Mouse (Mus musculus) heart, embryonic 14.5 days (tissue): ENCODE results near the gene Zbtb1. TPM values are rescaled to one million over a fixed set of nuclear protein-coding genes. Genes with fewer than 3 reads are reported as not detected.

Experiments
- ATAC-seq: fragments of 200-750 bp; cut with Nextera tagmentation; 2 replicates; pipeline ENCODE4 v1.8.0; 2017; ENCODE audit warnings: low read depth, moderate TSS enrichment; ENCODE audit not compliant: insufficient number of reproducible peaks, insufficient read depth, low FRiP score
- H3K27ac ChIP-seq, 2 experiments: fragments of 200-500 bp in 1 of 2; fragments of 300-500 bp in 1 of 2; sonication (generic) in 1 of 2; replicated peaks in 1 of 2; 2 replicates each; pipeline ENCODE4 v1.5.1; 2012 to 2014; ENCODE audit warnings: low read depth in 2 of 2, low read length in 2 of 2, control low read depth in 1 of 2, mild to moderate bottlenecking in 1 of 2, mixed read lengths in 1 of 2; ENCODE audit not compliant: control insufficient read depth in 1 of 2, insufficient read depth in 1 of 2
- H3K27me3 ChIP-seq: fragments of 300-500 bp; sonication (generic); 2 replicates; pipeline ENCODE4 v1.6.1; 2014; ENCODE audit warnings: mild to moderate bottlenecking, low read length, control low read depth; ENCODE audit not compliant: control insufficient read depth, insufficient read depth
- H3K36me3 ChIP-seq: fragments of 300-500 bp; sonication (generic); 2 replicates; pipeline ENCODE4 v1.6.1; 2014; ENCODE audit warnings: mild to moderate bottlenecking, control low read depth, low read length, mixed read lengths; ENCODE audit not compliant: control insufficient read depth, insufficient read depth
- H3K4me1 ChIP-seq, 2 experiments: fragments of 200-500 bp in 1 of 2; fragments of 300-500 bp in 1 of 2; sonication (generic) in 1 of 2; 2 replicates each; pipeline ENCODE4 v1.6.1; 2012 to 2014; ENCODE audit warnings: low read length in 2 of 2, control low read depth in 1 of 2, mixed read lengths in 1 of 2; ENCODE audit not compliant: control insufficient read depth in 2 of 2, insufficient read depth in 2 of 2
- H3K4me2 ChIP-seq: fragments of 300-500 bp; sonication (generic); 2 replicates; pipeline ENCODE4 v1.6.1; 2014; ENCODE audit warnings: mild to moderate bottlenecking, low read length
- H3K4me3 ChIP-seq, 2 experiments: fragments of 200-500 bp in 1 of 2; fragments of 300-500 bp in 1 of 2; sonication (generic) in 1 of 2; 2 replicates each; pipeline ENCODE4 v1.5.1; 2012 to 2014; ENCODE audit warnings: low read length in 2 of 2, mild to moderate bottlenecking in 2 of 2, control low read depth in 1 of 2, low read depth in 1 of 2, moderate library complexity in 1 of 2; ENCODE audit not compliant: control insufficient read depth in 1 of 2, insufficient read depth in 1 of 2
- H3K9ac ChIP-seq: fragments of 300-500 bp; sonication (generic); 2 replicates; pipeline ENCODE4 v1.6.1; 2014; ENCODE audit warnings: mild to moderate bottlenecking, low read length
- H3K9me3 ChIP-seq: fragments of 300-500 bp; sonication (generic); 2 replicates; pipeline ENCODE4 v1.6.1; 2016; ENCODE audit warnings: low read length, control low read depth; ENCODE audit not compliant: control insufficient read depth
- WGBS: fragments of 180-500 bp; shearing (Covaris S2); extraction: QIAGEN DNeasy Blood & Tissue Kit; methylation state at CpG from one replicate; pipeline ENCODE4 v1.1.7; 2014; 5-methylcytosine and 5-hydroxymethylcytosine counted together
- polyA plus RNA-seq: library from polyadenylated mRNA; unstranded; fragments of >200 nt; fragmentation: Nextera tagmentation; extraction: Ambion mirVana; gene quantifications from 2 replicates; pipeline ENCODE4 v1.2.1, GENCODE M21; 2014

The Zbtb1 gene
- polyA plus RNA-seq = 8.0 and 8.8 TPM in 2 replicates

DNA sequence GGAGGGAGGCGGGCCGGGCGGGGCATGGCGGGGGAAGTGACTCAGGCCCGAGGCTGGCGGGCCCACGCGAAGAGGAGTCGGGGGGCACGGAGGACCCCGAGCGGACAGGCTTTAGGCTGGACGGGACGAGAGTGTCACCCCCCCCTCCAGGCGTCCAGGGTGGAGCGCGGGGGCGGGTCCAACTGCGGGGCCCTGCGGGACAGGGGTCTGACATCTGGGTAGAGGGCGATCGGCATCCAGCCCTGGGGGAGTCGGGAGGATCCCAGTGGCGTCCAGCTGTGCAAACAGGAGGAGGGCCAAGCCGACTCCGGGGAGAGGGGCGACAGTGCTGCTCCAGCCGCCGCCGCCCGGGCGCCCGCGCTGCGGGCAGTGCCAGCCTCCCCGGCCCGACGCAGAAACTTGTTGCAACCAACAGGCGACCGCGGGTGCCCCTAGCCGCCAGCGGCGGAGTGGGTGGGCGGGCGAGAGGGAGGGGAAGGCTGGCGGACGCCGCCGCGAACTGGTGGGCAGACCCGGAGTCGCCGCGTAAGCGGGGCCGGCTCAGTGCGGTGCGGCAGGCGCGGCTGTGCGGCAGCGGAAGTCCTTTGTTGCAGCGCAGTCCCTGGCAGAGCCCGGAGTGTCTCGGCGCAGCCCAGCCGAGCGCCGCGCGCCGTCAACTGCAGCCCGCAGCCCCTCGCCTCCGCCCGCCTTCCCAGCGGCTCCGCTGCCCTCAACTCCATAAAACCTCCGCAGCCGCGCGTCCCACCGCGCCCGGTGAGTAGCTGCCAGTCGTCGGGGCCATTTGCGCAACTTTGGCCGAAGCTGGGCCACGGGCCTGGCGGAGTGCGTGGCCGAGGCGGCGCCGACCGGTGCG is at the start of gene Zbtb1:
Gene Zbtb1, plus strand, starts transcription at position 289 of the 853 bp plus-strand sequence.
- Histone ChIP-seq H3K36me3 (no peaks in the 10 kb centered on the region), H3K4me2 (peak within 1 kb of the TSS; percentile 96), H3K27me3 (no peaks in the 10 kb centered on the region), H3K4me1 (peaks cover 15 to 53% of the 10 kb centered on the region in 2 experiments), H3K9ac (peak within 1 kb of the TSS; percentile 99), H3K27ac (peak within 1 kb of the TSS; percentile 98 to 100), H3K4me3 (peak within 1 kb of the TSS; percentile 90 to 96), H3K9me3 (no peaks in the 10 kb centered on the region)
- WGBS = under 1% methylated on average over 96 of the region's 99 CpGs
- peak; percentile 61 for ATAC-seq

DNA sequence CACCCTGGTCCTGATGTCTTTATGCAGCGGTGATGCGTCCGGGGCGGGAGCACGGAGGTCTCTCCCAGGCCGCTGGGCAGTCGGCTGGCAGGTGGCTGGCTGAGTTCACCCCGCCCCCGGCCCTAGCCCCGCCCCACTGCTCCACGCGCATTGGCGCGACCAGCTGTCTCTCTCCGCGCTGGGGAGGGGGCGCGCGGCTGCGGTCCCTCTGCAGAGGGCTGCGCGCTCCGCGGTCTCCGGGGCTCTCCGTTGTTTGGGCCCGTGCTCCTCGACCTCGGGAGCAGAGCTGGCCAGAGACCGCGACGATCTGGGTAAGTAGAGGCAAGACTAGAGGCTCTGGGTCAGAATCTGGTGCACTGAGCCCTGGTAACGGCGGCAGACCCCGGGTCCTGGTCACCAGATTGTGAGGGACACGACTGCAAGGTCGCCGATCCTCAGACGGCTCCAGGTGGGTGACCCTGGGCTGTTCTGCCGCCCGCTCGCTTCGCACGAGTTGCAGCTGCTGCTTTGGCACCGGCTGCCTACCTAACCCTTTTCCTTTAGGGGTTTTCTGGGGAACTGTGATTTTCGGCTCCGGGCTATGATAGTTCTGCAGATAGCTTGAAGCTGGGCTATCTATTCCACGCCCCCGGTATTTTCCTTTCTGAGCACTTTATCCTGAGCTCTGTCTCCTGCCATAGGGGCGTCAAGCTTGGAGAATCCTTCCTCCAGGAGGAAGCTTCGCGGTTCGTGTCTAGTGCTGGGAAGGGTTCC is 45.2 kb upstream of the Zbtb1 start, which contains the start of gene Akap5:
Gene Akap5, plus strand, starts transcription at position 213 of the 753 bp plus-strand sequence.
- Histone ChIP-seq H3K27me3 (no peaks in the 10 kb centered on the region), H3K27ac (no peak within 1 kb of the TSS), H3K9me3 (no peaks in the 10 kb centered on the region), H3K36me3 (peaks cover 26% of the 10 kb centered on the region), H3K4me2 (peak within 1 kb of the TSS; percentile 95), H3K4me3 (peak within 1 kb of the TSS; percentile 63), H3K9ac (peak within 1 kb of the TSS; percentile 79), H3K4me1 (peaks cover 3 to 5% of the 10 kb centered on the region in 2 experiments)
- peak; percentile 94 for ATAC-seq
- under 1% methylated on average over 53 of the region's 53 CpGs for WGBS

DNA sequence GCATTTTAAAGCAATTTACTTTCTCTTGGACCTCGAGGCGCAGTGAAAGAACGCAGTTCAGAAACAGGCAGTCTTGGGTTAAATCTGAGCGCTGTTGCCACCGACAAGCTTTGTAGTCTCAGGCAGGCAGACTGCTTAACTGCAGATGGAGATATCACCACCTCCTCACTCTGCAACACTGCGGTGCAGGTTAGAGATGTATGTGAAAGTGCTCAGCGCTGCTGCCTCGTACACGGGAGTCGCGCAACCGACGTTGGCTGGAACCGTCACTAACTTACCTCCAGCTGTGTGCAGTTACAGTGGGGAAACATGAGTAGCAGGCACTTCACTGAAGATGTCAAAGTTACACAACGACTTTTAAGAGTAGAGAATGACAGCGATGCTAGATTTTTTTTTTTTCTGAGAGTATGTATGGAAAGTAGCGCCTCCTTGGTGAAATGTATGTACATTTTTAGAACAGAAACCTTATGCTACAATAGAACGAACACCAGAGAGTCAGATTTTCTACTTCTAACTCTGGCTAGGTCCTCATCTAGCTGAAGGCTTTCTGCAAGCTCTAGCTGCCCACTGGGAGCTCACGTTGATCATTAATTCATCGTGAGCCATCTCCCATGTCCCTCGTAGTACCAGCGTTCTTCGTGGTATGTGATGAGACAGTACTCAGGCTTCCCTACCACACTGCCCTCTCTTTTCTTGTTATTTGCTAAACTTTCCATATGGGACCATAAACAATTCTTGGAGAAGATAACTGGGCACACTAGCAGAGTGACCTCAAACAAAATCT is 43.4 kb upstream of the Zbtb1 start:
- Histone ChIP-seq H3K4me1 (peaks cover 3 to 5% of the 10 kb centered on the region in 2 experiments), H3K27me3 (no peaks in the 10 kb centered on the region), H3K36me3 (peaks cover 15% of the 10 kb centered on the region), H3K9ac (no peak overlapping the region), H3K4me3 (no peak overlapping the region), H3K27ac (no peak overlapping the region), H3K4me2 (no peak overlapping the region), H3K9me3 (no peaks in the 10 kb centered on the region)
- no peak for ATAC-seq
- 72% methylated on average over 23 of the region's 23 CpGs for WGBS

DNA sequence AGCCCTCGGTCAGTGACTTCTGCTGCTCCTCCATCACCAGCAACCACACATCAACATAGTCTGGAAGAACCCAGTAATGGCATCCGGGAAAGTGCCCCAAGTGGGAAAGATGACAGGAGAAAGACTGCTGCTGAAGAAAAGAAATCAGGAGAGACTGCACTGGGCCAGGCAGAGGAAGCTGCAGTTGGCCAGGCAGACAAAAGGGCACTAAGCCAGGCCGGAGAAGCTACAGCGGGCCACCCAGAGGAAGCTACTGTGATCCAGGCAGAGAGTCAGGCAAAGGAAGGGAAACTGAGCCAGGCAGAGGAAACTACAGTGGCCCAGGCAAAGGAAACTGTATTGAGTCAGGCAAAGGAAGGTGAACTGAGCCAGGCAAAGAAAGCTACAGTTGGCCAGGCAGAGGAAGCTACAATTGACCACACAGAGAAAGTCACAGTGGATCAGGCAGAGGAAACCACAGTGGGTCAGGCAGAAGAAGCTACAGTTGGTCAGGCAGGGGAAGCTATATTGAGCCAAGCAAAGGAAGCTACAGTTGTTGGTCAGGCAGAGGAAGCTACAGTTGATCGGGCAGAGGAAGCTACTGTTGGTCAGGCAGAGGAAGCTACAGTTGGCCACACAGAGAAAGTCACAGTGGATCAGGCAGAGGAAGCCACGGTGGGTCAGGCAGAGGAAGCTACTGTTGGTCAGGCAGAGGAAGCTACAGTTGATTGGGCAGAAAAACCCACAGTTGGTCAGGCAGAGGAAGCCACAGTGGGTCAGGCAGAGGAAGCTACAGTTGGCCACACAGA is 41.3 kb upstream of the Zbtb1 start:
- H3K9ac ChIP-seq = no peak overlapping the region
- H3K27ac ChIP-seq = no peak overlapping the region
- no peaks in the 10 kb centered on the region for H3K27me3 ChIP-seq
- H3K4me1 ChIP-seq = peaks cover 3 to 5% of the 10 kb centered on the region in 2 experiments
- no peak overlapping the region for H3K4me2 ChIP-seq
- no peaks in the 10 kb centered on the region for H3K9me3 ChIP-seq
- ATAC-seq = no peak
- WGBS = 84% methylated on average over 6 of the region's 6 CpGs
- peaks cover 15% of the 10 kb centered on the region for H3K36me3 ChIP-seq
- H3K4me3 ChIP-seq = no peak overlapping the region

DNA sequence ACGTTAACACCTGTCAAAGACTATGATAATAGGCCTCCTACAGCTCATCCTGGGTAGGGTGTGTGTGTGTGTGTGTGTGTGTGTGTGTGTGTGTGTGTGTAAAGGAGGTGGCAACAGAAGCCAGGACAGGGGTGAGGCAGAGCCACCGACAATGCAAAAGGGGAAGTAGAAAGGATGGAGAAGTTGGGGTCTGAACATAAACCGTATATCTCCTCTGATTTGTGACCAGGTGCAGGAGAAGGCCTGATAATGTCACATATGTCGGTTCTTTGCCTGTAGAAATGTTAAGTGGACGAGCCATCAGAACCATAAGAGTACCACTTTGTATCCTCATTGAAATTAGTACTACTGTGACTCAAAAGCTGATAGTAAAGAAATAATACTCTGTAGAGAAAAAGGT is 36.4 kb upstream of the Zbtb1 start:
- no peaks in the 10 kb centered on the region for H3K9me3 ChIP-seq
- no peaks in the 10 kb centered on the region; a peak in 1 of 4 replicates for H3K4me1 ChIP-seq
- H3K27ac ChIP-seq = no peak overlapping the region
- ATAC-seq = no peak
- no peak overlapping the region for H3K4me3 ChIP-seq
- 84% methylated on average over 5 of the region's 5 CpGs for WGBS
- no peak overlapping the region for H3K9ac ChIP-seq
- H3K4me2 ChIP-seq = no peak overlapping the region
- H3K27me3 ChIP-seq = no peaks in the 10 kb centered on the region
- H3K36me3 ChIP-seq = 0 out of 2 replicates have a peak, but pooled peaks cover 3% of the 10 kb centered on the region

DNA sequence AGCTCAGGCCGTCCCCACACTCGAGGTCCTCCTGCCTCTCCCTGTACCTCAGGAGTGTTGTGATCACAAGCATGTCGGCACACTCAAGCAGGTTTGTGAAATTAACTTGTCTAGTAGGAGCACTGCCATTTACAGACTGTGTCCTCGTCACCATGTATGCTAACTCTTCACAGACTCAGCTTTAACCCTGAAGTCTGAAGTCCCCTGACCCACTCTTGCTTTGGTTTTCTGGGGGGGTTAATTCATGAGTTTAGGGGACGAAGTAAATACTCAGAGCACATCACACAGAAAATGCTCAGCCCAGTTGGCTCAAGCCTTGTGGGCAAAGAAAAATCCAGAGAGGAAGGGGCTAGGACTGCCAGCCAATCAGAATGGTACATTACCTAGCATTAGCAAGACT is 34.4 kb upstream of the Zbtb1 start:
- no peaks in the 10 kb centered on the region for H3K9me3 ChIP-seq
- no peak overlapping the region for H3K4me2 ChIP-seq
- 0 out of 2 replicates have a peak, but pooled peaks cover 1% of the 10 kb centered on the region for H3K36me3 ChIP-seq
- H3K9ac ChIP-seq = no peak overlapping the region
- WGBS = 77% methylated on average over 5 of the region's 5 CpGs
- no peak for ATAC-seq
- H3K27ac ChIP-seq = no peak overlapping the region
- H3K4me1 ChIP-seq = no peaks in the 10 kb centered on the region; a peak in 1 of 4 replicates
- H3K27me3 ChIP-seq = no peaks in the 10 kb centered on the region
- no peak overlapping the region for H3K4me3 ChIP-seq
